8 mouse cellular contexts compared by ENCODE assay signal in the genomic region with DNA sequence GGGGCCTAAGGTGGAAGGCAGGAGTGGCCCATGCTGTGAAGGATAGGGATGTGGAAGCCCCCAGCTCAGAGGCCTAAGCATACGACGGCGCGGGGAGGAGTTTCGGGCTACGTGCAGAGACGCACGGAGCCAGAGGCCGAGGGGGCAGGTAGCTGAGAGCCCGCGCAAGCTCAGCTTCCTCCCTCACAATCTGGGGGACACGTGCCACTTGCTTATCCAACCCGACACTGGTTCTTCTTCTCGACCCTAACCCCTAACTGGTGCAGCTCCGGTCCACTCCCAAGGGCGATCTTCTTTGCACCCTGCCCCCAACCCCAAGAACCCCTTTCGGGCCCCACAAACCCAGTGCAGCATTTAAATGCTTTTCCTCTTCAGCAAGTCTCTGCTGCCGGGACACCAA. TPM values are rescaled to one million over a fixed set of nuclear protein-coding genes. Genes with fewer than 3 reads are reported as not detected.
DNase-seq lines count a peak whose midpoint lies in the region; ATAC-seq and TF ChIP-seq lines count a peak whose summit lies in the region.

No protein-coding gene starts in this region.

- peak; percentile 44; the same call in 1 of the 2 replicates for TF ChIP-seq POLR2A in cerebellum, adult 2 months (IDR thresholded peaks at IDR 0.05; ENCODE audit: borderline replicate concordance, insufficient read depth, low read length)

- no peaks in the 10 kb centered on the region for H3K27me3 ChIP-seq in cerebellum, adult 2 months (ENCODE audit: control insufficient read depth, insufficient read depth, low read length)
- H3K27me3 ChIP-seq in hindbrain, embryonic 14.5 days (ENCODE audit: control insufficient read depth, insufficient read depth, low read length), result no peaks in the 10 kb centered on the region

- peaks cover 21% of the 10 kb centered on the region for H3K4me1 ChIP-seq in cerebellum, adult 2 months (ENCODE audit: control insufficient read depth, insufficient read depth, low read length)
- peaks cover 30% of the 10 kb centered on the region for H3K4me1 ChIP-seq in hindbrain, embryonic 14.5 days (replicated peaks; ENCODE audit: control insufficient read depth, insufficient read depth, low read length)

- peak overlapping the region; percentile 80 for H3K9ac ChIP-seq in hindbrain, embryonic 14.5 days

- peak overlapping the region; percentile 87 for H3K4me2 ChIP-seq in hindbrain, embryonic 14.5 days (replicated peaks)

- ATAC-seq in hindbrain, embryonic 14.5 days (ENCODE audit: low FRiP score), result peak; percentile 67

- 0% methylated on average over 18 of the region's 18 CpGs for WGBS in cerebellum, adult 2 months
- WGBS in hindbrain, embryonic 14.5 days, result 0% methylated on average over 18 of the region's 18 CpGs

- no peak for TF ChIP-seq CTCF in cerebellum, adult 2 months (IDR thresholded peaks at IDR 0.05; ENCODE audit: borderline replicate concordance, insufficient read depth, low read depth, low read length)

- H3K27ac ChIP-seq in cerebellum, adult 2 months (ENCODE audit: insufficient read depth, low read length), result peak overlapping the region; percentile 80
- H3K27ac ChIP-seq in hindbrain, embryonic 14.5 days, result peak overlapping the region; percentile 77

- peak overlapping the region; percentile 83 for H3K4me3 ChIP-seq in cerebellum, adult 2 months (replicated peaks; ENCODE audit: insufficient read depth, low read depth, low read length)
- peak overlapping the region; percentile 48 for H3K4me3 ChIP-seq in hindbrain, embryonic 14.5 days (replicated peaks; ENCODE audit: low read length)

- peaks cover 56% of the 10 kb centered on the region for H3K36me3 ChIP-seq in hindbrain, embryonic 14.5 days (replicated peaks; ENCODE audit: control insufficient read depth, insufficient read depth)

- H3K9me3 ChIP-seq in hindbrain, embryonic 14.5 days (ENCODE audit: control insufficient read depth, low read length), result no peaks in the 10 kb centered on the region

- peak; percentile 83 for DNase-seq in NIH3T3 (ENCODE audit: low read depth)
- peak; percentile 80 to 83 for DNase-seq in cerebellum, adult 2 months
- peak; percentile 71 for DNase-seq in forelimb bud, embryonic 11.5 days (ENCODE audit: low read depth, low spot score)
- DNase-seq in hindbrain, embryonic 14.5 days (ENCODE audit: low spot score), result peak; percentile 76
- peak; percentile 51 to 78 for DNase-seq in left cerebral cortex, adult 8-10 months (ENCODE audit: low spot score in 2 of 2)
- peak; percentile 69 to 71 for DNase-seq in lung, postnatal 4 days
- DNase-seq in right cerebral cortex, postnatal 10 days (ENCODE audit: low spot score in 2 of 2), result peak; percentile 85 to 90
- peak; percentile 78 for DNase-seq in yolk sac, embryonic 10.5 days (ENCODE audit: low spot score)

RNA-seq across cellular contexts. Expression of a gene that starts 0.6 kb away (rescaled TPM):
- 1,162 and 1,205 TPM in 2 replicates for polyA plus RNA-seq in cerebellum, adult 2 months (2012; rRNA removed)
- polyA plus RNA-seq in hindbrain, embryonic 14.5 days (2014; fragmentation: Nextera tagmentation; extraction: Ambion mirVana), result 413 and 474 TPM in 2 replicates
- 100 to 1,000 TPM; 794 to 847 (median 813) TPM for total RNA-seq in left cerebral cortex, adult 8-10 months (2022)

RNA-seq across cellular contexts. Expression of a gene that starts 5.0 kb away (rescaled TPM):
- polyA plus RNA-seq in cerebellum, adult 2 months (2012; rRNA removed), result 12.1 and 13.8 TPM in 2 replicates
- polyA plus RNA-seq in hindbrain, embryonic 14.5 days (2014; fragmentation: Nextera tagmentation; extraction: Ambion mirVana), result 5.2 and 6.6 TPM in 2 replicates
- 1 to 10 TPM; 4.0 to 5.8 (median 5.0) TPM for total RNA-seq in left cerebral cortex, adult 8-10 months (2022)

RNA-seq across cellular contexts. Expression of a gene that starts 15.8 kb away (rescaled TPM):
- polyA plus RNA-seq in cerebellum, adult 2 months (2012; rRNA removed), result 155 and 159 TPM in 2 replicates
- 180 and 182 TPM in 2 replicates for polyA plus RNA-seq in hindbrain, embryonic 14.5 days (2014; fragmentation: Nextera tagmentation; extraction: Ambion mirVana)
- total RNA-seq in left cerebral cortex, adult 8-10 months (2022), result 100 to 1,000 TPM; 200 to 215 (median 204) TPM

RNA-seq across cellular contexts. Expression of a gene that starts 15.9 kb away (rescaled TPM):
- polyA plus RNA-seq in cerebellum, adult 2 months (2012; rRNA removed), result 1.3 and 1.4 TPM in 2 replicates
- 29.3 and 36.2 TPM in 2 replicates for polyA plus RNA-seq in hindbrain, embryonic 14.5 days (2014; fragmentation: Nextera tagmentation; extraction: Ambion mirVana)
- total RNA-seq in left cerebral cortex, adult 8-10 months (2022), result 1 to 10 TPM in 1 of 4 experiments, under 1 TPM in 3; 0.49 to 1.0 (median 0.80) TPM

RNA-seq across cellular contexts. Expression of a gene that starts 26.6 kb away (rescaled TPM):
- 0.84 and 1.3 TPM in 2 replicates for polyA plus RNA-seq in cerebellum, adult 2 months (2012; rRNA removed)
- polyA plus RNA-seq in hindbrain, embryonic 14.5 days (2014; fragmentation: Nextera tagmentation; extraction: Ambion mirVana), result 0.21 and 1.2 TPM in 2 replicates
- total RNA-seq in left cerebral cortex, adult 8-10 months (2022), result under 1 TPM in 3 of 4 experiments, not detected in 1; 0.20 to 0.87 (median 0.53) TPM

Comparison
In these comparisons a context has a peak if more than half of its experiments do, and no peak if none do; other contexts are left out.
1. Peak in every context shown above with its lines: DNase-seq, ATAC-seq, H3K4me3 ChIP-seq and H3K27ac ChIP-seq.